Mouse (Mus musculus) frontal cortex, postnatal 36 days (tissue): Measurements from ENCODE around the gene Dclre1b.
A peak's percentile ranks its signal among the peaks of the same experiment; 100 is the strongest.

Experiments
- DNase-seq, 2 experiments: peaks; one replicate each; pipeline ENCODE4 v3.0.0; 2022; ENCODE audit warnings: low spot score in 2 of 2

Gene Dclre1b

DNA sequence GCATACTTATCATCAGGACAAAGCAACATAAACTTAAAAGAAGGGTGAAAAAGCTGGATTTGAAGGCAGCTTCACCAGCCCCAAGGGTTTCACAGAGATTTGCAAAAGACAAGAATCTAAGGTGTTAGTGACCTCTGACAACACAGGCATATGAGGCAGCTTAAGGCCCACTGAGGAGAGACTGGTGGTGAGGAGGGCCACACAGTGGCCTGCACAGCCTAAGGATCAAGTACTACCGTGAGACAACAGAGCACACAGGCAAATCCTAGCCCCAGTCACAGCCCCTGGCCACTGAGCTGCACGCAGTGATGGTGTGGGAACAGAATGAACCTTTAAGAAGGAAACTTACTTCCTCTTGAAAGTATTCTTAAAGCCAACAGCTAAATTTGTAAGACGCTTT lies 35.7 kb downstream of the Dclre1b start:
- DNase-seq: no peak

DNA sequence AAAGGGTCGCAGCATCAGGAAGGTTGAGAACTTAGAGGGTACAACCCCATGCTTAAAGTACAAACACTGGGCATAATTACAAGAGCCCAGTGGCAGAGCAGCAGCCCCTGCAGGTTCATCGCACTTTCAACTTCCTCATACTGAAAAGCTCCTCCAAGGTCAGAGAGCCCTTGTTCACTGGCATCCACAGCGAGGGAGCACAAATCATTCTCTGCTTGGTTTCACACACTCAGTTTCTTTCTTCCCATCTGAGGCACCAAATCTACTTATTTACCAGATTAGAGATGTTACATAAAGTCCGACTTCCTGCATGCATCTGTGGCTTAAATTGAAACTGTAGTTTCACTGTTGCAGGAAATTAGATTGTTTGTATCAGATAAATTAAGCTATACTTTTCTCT lies 36.4 kb downstream of the Dclre1b start:
- no peak for DNase-seq

DNA sequence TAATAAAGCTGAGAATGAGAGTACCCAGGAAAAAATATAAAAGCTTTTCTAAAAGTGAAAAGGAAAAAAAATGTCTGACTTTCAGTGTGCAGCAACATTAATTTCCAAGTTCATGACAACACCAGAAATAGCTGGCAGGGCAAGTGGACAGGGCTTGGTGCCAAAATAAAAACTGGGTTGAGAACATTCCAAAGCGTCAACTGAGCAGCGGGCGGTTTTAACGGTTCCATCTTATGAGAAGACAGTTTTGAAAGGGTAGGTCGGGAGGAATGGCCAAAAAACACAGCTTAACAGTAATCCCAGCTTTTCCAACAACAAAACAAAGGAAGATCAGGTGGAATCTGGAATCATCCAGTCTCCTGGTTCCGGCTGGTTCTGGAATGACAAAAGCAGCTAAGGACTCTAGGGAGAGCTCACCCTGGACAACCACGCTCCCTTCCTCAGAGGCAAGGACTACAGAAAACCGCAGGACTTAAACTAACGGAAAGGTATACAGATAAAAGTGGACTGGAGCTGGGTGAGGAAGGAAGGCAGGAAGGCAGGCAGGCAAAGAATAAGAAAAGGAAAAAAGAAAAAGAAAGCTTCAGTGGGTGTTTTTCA lies 37.6 kb downstream of the Dclre1b start:
- DNase-seq: peak in 1 of 2 experiments; percentile 22

DNA sequence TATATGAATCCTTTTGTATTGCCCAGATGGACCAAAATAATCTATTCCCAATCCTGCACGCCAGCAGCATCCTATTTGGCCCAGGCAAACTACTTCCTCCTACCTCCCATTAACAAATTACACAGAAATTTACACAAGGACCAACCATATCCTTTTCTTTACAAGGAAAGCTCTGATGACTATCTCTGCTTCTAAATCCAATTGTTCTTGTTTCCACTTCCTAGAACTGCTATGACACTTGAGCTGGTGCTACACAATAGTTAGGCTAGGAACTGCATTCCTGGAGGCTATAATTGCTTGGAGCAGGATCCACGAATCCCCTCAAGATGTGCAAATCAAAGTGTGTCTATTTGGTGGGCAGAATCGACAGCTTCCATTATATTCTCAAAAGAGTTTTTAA lies 42.5 kb downstream of the Dclre1b start:
- DNase-seq: no peak

DNA sequence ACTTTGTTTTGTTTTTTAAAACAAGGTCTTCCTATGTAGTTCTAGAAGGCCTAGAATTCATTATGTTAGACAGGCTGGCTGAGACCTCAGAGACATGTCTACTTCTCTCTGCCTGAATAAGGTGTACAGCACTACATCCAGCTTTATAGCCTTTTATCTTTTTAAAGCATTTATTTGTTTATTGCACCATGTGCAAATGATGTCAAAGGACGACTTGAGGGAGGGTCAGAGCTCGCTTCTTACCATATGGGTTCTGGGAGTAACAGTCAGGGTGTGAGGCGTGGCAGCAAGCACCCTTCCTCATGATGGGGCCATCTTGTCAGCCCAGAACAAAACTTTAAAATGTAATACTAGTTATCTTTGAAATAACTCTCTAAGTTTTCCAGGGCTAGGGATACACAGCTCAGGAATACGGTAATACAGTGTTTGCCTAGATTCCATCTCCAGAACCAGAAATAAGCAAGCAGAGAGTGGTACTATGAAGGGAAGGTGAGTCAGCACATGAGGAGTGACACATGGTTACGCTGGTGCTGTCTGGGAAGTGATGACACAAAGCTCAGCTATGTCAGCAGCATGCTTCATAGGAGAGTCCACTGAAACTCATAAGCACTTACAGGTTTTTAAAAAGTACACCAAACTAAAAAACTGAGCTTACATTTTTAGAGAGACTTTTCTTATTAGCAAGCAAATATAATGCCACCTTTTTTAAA lies 49.8 kb downstream of the Dclre1b start:
- DNase-seq: no peak

DNA sequence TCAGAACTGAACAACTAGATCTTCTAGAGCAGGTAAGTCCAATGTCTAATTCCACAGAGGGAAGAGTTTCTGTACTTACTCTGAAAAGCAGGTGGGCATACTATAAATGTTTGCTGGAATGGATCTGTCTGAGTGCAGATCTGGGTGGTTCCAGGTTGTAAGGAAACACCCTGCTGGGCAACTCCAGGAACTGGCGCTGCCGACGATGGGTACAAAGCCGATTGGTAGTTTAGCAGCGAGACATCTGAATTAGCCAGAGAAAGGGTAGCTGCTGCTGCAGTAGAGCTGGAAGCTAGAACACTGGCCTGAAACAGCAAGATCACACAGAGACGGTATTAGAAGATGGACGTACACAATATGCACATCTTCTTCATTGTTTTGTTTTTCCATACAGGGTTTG lies 50.8 kb downstream of the Dclre1b start:
- no peak for DNase-seq

DNA sequence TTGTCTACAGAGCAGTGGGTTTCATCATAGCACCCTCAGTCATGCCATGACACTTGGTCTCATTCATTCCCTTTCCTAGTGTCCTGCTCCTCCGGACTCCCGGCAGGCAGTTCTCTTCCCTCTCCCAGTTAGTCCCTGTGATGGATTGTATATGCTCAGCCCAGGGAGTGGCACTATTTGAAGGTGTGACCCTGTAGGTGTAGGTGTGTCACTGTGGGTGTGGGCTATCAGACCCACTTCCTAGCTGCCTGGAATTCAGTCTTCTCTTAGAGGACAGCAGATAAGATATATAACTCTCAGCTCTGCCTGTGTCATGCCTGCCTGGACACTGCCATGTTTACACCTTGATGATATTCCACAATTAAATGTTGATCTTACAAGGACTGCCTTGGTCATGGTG lies 52.3 kb downstream of the Dclre1b start:
- DNase-seq: no peak

DNA sequence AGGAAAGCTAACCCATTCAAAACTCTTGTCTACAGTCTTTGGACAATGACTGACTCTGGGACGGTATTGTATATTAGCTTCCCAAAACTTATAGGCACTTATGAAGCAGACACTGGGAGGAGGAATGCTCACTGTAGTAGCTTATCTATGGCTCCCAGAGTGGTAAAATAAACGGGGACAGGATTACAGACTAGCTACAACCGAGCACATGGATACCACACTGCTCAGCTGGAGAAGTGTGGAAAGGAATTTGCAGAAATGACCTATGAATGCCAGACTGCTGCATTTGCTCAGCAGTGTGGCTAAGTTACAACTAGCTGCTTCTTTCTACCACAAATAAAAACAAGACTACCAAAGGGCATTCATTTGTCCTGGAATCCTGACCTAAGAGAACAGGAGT lies 53.9 kb downstream of the Dclre1b start:
- no peak for DNase-seq

DNA sequence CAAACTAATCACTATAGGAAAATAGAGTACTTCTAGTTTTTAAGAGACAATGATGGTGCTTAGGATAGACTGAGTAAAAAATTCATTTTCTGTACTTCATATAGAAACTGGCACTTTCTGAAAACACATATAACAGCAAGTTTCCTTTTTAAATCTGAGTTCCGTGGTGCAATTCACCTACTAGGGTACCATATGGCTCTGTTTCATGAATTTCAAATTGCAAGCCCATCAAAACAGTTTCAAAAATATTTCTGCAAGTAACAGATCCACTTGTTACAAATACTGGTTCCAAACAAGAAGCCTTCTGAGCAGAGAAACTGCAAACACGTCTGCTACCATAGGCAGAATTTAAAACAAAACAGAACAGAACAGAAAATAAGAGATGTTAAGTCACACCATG lies 57.7 kb downstream of the Dclre1b start:
- no peak for DNase-seq
